Mouse (Mus musculus) testis, adult 10 weeks (tissue): Measurements from ENCODE around the gene Tspan2. TPM values are rescaled to one million over a fixed set of nuclear protein-coding genes. Genes with fewer than 3 reads are reported as not detected.

Source experiments
- polyA plus RNA-seq: library from polyadenylated mRNA; stranded (reverse); fragments of 350-450 nt; fragmentation: Illumina TruSeq; extraction: RNeasy Lipid Tissue Mini Kit (QIAGEN cat#74804); gene quantifications from one replicate; pipeline ENCODE4 v1.2.3, GENCODE M21; 2014; ENCODE audit warnings: low read depth, low replicate concordance

Gene Tspan2
- polyA plus RNA-seq, result 3.2 TPM

DNA sequence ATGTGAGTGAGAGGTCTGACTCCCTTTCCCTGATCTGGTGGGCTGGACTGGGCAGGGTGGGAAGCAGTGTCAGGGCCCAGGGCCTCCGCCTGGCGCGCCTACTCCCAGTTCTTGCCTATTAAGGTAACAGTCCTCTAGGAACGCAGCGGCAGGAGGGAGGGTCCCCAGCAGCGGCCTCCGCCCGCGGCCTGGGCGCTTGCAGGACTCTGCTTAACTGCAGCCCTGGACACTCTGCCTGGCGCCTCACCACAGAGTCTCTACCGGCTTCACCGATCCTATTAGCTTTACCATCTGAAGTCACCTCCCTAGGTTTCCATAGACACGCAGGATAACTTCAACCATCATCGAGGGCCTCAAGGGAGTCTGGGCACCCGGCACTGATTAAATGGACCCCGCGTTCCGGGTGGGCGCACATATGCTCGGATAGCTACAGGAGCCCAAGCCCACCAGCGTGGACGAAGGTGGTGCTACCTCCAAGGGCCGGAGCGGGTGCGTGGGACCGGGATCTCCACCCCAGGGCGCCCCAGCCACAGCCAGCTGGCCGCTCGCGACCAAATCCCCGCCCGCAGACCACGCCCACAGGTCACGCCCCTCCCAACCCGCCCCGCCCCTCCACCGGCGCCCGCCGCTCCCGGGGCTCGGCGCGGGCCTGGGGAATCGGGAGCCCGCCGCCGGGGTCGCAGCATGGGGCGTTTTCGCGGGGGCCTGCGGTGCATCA lies at the start of gene Tspan2:
TSS of gene Tspan2 (plus strand) at position 217 of the 718 bp plus-strand sequence.

GRCm38 (mm10) chr3:102782618-102783017 lies 48.3 kb downstream of the Tspan2 start, which contains the start of gene Tshb:
TSS of gene Tshb (minus strand) at chr3:102782718.

Other genes starting within 250 kb of the Tspan2 start
- 2.1 TPM for gene Tshb, start 48.2 kb downstream of the Tspan2 start, polyA plus RNA-seq
- 668 TPM for gene Sycp1, start 201.6 kb downstream of the Tspan2 start, polyA plus RNA-seq
- 2.6 TPM for gene Nr1h5, start 229.6 kb downstream of the Tspan2 start, polyA plus RNA-seq